Mouse (Mus musculus) kidney, embryonic 15.5 days (tissue): Measurements from ENCODE around the gene Chic1. TPM values are rescaled to one million over a fixed set of nuclear protein-coding genes. Genes with fewer than 3 reads are reported as not detected.

Experiments used
- ATAC-seq: fragments of 200-750 bp; cut with Nextera tagmentation; replicated peaks from 2 replicates; pipeline ENCODE4 v1.8.0; 2017; ENCODE audit warnings: moderate TSS enrichment; ENCODE audit not compliant: low FRiP score
- H3K27ac ChIP-seq: fragments of 300-500 bp; sonication (generic); 2 replicates; pipeline ENCODE4 v1.5.1; 2015; ENCODE audit warnings: mild to moderate bottlenecking, inconsistent platforms
- H3K27me3 ChIP-seq: fragments of 300-500 bp; sonication (generic); 2 replicates; pipeline ENCODE4 v1.6.1; 2015; ENCODE audit warnings: inconsistent platforms
- H3K36me3 ChIP-seq: fragments of 300-500 bp; sonication (generic); 2 replicates; pipeline ENCODE4 v1.6.1; 2015; ENCODE audit warnings: inconsistent platforms
- H3K4me1 ChIP-seq: fragments of 300-500 bp; sonication (generic); 2 replicates; pipeline ENCODE4 v1.6.1; 2015; ENCODE audit warnings: inconsistent platforms
- H3K4me2 ChIP-seq: fragments of 300-500 bp; sonication (generic); 2 replicates; pipeline ENCODE4 v1.6.1; 2015; ENCODE audit warnings: moderate library complexity, mild to moderate bottlenecking, inconsistent platforms
- H3K4me3 ChIP-seq: fragments of 300-500 bp; sonication (generic); replicated peaks from 2 replicates; pipeline ENCODE4 v1.5.1; 2015; ENCODE audit warnings: mild to moderate bottlenecking, inconsistent platforms
- H3K9ac ChIP-seq: fragments of 300-500 bp; sonication (generic); 2 replicates; pipeline ENCODE4 v1.6.1; 2015; ENCODE audit warnings: mild to moderate bottlenecking, inconsistent platforms
- H3K9me3 ChIP-seq: fragments of 300-500 bp; sonication (generic); replicated peaks from 2 replicates; pipeline ENCODE4 v1.6.1; 2016; ENCODE audit warnings: inconsistent platforms
- WGBS: fragments of 180-500 bp; shearing (Covaris S2); methylation state at CpG from one replicate; pipeline ENCODE4 v1.1.7; 2015; ENCODE audit warnings: mixed read lengths; 5-methylcytosine and 5-hydroxymethylcytosine counted together
- polyA plus RNA-seq: library from polyadenylated mRNA; unstranded; fragments of >200 nt; fragmentation: Nextera tagmentation; extraction: Ambion mirVana; gene quantifications from 2 replicates; pipeline ENCODE4 v1.2.1, GENCODE M21; 2015

Chic1 gene
- 3.2 and 3.8 TPM in 2 replicates for polyA plus RNA-seq

- Histone ChIP-seq H3K4me1 (no peaks in the 10 kb centered on the region), H3K9ac (peak within 1 kb of the TSS; percentile 45)
Observed at GRCm38 (mm10) chrX:103356287-103356686, at the start of gene Chic1. TSS of gene Chic1 (plus strand) at chrX:103356476.

GRCm38 (mm10) chrX:103308262-103308661 is 48.0 kb upstream of the Chic1 start:
- Histone ChIP-seq H3K4me1 (no peaks in the 10 kb centered on the region), H3K9ac (no peak overlapping the region), H3K36me3 (no peaks in the 10 kb centered on the region), H3K9me3 (no peaks in the 10 kb centered on the region), H3K27me3 (peaks cover 38% of the 10 kb centered on the region), H3K4me2 (no peak overlapping the region), H3K27ac (no peak overlapping the region), H3K4me3 (no peak overlapping the region)
- 93% methylated on average over 1 of the region's 1 CpGs for WGBS
- no peak for ATAC-seq

More at GRCm38 (mm10) chrX:103356287-103356686, at the start of gene Chic1:
- Histone ChIP-seq H3K36me3 (no peaks in the 10 kb centered on the region), H3K4me3 (peak within 1 kb of the TSS; percentile 60), H3K4me2 (peak within 1 kb of the TSS; percentile 62), H3K27me3 (peaks cover 47% of the 10 kb centered on the region), H3K27ac (no peak within 1 kb of the TSS), H3K9me3 (no peaks in the 10 kb centered on the region)
- WGBS: 14% methylated on average over 34 of the region's 34 CpGs
- peak; percentile 97 for ATAC-seq

GRCm38 (mm10) chrX:103311723-103312122 is 44.6 kb upstream of the Chic1 start:
- WGBS: 84% methylated on average over 3 of the region's 3 CpGs
- no peaks in the 10 kb centered on the region for H3K9me3 ChIP-seq
- peaks cover 27% of the 10 kb centered on the region for H3K27me3 ChIP-seq
- no peak overlapping the region for H3K9ac ChIP-seq
- no peak for ATAC-seq
- no peak overlapping the region for H3K4me2 ChIP-seq
- no peaks in the 10 kb centered on the region for H3K36me3 ChIP-seq
- H3K4me3 ChIP-seq: no peak overlapping the region
- no peak overlapping the region for H3K27ac ChIP-seq
- H3K4me1 ChIP-seq: no peaks in the 10 kb centered on the region

- Histone ChIP-seq H3K4me2 (no peak overlapping the region), H3K4me1 (no peaks in the 10 kb centered on the region), H3K27ac (no peak overlapping the region), H3K36me3 (no peaks in the 10 kb centered on the region), H3K4me3 (no peak overlapping the region), H3K9me3 (no peaks in the 10 kb centered on the region), H3K27me3 (peaks cover 39% of the 10 kb centered on the region), H3K9ac (no peak overlapping the region)
- 87% methylated on average over 6 of the region's 6 CpGs for WGBS
- no peak for ATAC-seq
Observed at GRCm38 (mm10) chrX:103314146-103314545, 42.1 kb upstream of the Chic1 start.

- Histone ChIP-seq H3K4me3 (peak within 1 kb of the TSS; percentile 21), H3K36me3 (no peaks in the 10 kb centered on the region), H3K4me1 (no peaks in the 10 kb centered on the region), H3K27ac (no peak within 1 kb of the TSS), H3K27me3 (peaks cover 86% of the 10 kb centered on the region), H3K9me3 (no peaks in the 10 kb centered on the region), H3K4me2 (peak within 1 kb of the TSS; percentile 46), H3K9ac (no peak within 1 kb of the TSS)
- ATAC-seq: no peak
- WGBS: 17% methylated on average over 13 of the region's 13 CpGs
Observed at GRCm38 (mm10) chrX:103321146-103321545, 35.1 kb upstream of the Chic1 start, which contains the start of gene Cdx4. TSS of gene Cdx4 (plus strand) at chrX:103321398.

- 34% methylated on average over 3 of the region's 3 CpGs for WGBS
- no peak for ATAC-seq
- Histone ChIP-seq H3K36me3 (no peaks in the 10 kb centered on the region), H3K4me3 (no peak overlapping the region), H3K4me2 (no peak overlapping the region), H3K27ac (no peak overlapping the region), H3K27me3 (peaks cover 78% of the 10 kb centered on the region), H3K4me1 (no peaks in the 10 kb centered on the region), H3K9ac (no peak overlapping the region), H3K9me3 (no peaks in the 10 kb centered on the region)
Observed at GRCm38 (mm10) chrX:103325900-103326299, 30.4 kb upstream of the Chic1 start.

- 73% methylated on average over 8 of the region's 8 CpGs for WGBS
- Histone ChIP-seq H3K4me2 (no peak overlapping the region), H3K9ac (no peak overlapping the region), H3K4me3 (no peak overlapping the region), H3K27ac (no peak overlapping the region), H3K9me3 (no peaks in the 10 kb centered on the region), H3K4me1 (no peaks in the 10 kb centered on the region), H3K36me3 (no peaks in the 10 kb centered on the region), H3K27me3 (peaks cover 61% of the 10 kb centered on the region)
- no peak for ATAC-seq
Observed at GRCm38 (mm10) chrX:103329386-103329785, 26.9 kb upstream of the Chic1 start.

GRCm38 (mm10) chrX:103331125-103331858 is 25.0 kb upstream of the Chic1 start:
- no peak overlapping the region for H3K27ac ChIP-seq
- WGBS: 62% methylated on average over 5 of the region's 5 CpGs
- no peak for ATAC-seq

GRCm38 (mm10) chrX:103341369-103342113 is 14.7 kb upstream of the Chic1 start:
- H3K27me3 ChIP-seq: peaks cover 19% of the 10 kb centered on the region
- no peaks in the 10 kb centered on the region for H3K9me3 ChIP-seq
- H3K4me2 ChIP-seq: no peak overlapping the region
- no peak for ATAC-seq
- no peak overlapping the region for H3K9ac ChIP-seq
- no peaks in the 10 kb centered on the region for H3K4me1 ChIP-seq
- no peaks in the 10 kb centered on the region for H3K36me3 ChIP-seq
- 59% methylated on average over 3 of the region's 3 CpGs for WGBS
- H3K27ac ChIP-seq: no peak overlapping the region
- H3K4me3 ChIP-seq: no peak overlapping the region

More at GRCm38 (mm10) chrX:103331125-103331858, 25.0 kb upstream of the Chic1 start:
- no peak overlapping the region for H3K4me3 ChIP-seq
- H3K4me2 ChIP-seq: no peak overlapping the region
- no peak overlapping the region for H3K9ac ChIP-seq
- no peaks in the 10 kb centered on the region for H3K9me3 ChIP-seq
- peaks cover 43% of the 10 kb centered on the region for H3K27me3 ChIP-seq
- no peaks in the 10 kb centered on the region for H3K4me1 ChIP-seq
- no peaks in the 10 kb centered on the region for H3K36me3 ChIP-seq

- no peak for ATAC-seq
- peaks cover 48% of the 10 kb centered on the region for H3K27me3 ChIP-seq
- 51% methylated on average over 5 of the region's 5 CpGs for WGBS
Observed at GRCm38 (mm10) chrX:103355784-103356183, 492 bp upstream of the Chic1 start.

GRCm38 (mm10) chrX:103356761-103357236 is 523 bp downstream of the Chic1 start:
- Histone ChIP-seq H3K27me3 (peaks cover 47% of the 10 kb centered on the region), H3K9me3 (no peaks in the 10 kb centered on the region), H3K4me1 (no peaks in the 10 kb centered on the region), H3K4me3 (peak overlapping the region; percentile 60), H3K27ac (no peak overlapping the region), H3K36me3 (no peaks in the 10 kb centered on the region), H3K9ac (peak overlapping the region; percentile 45), H3K4me2 (peak overlapping the region; percentile 62)
- ATAC-seq: peak; percentile 75
- WGBS: 14% methylated on average over 24 of the region's 24 CpGs

More at GRCm38 (mm10) chrX:103355784-103356183, 492 bp upstream of the Chic1 start:
- peak overlapping the region; percentile 60 for H3K4me3 ChIP-seq
- H3K9me3 ChIP-seq: no peaks in the 10 kb centered on the region
- H3K4me1 ChIP-seq: no peaks in the 10 kb centered on the region
- no peak overlapping the region for H3K9ac ChIP-seq
- H3K36me3 ChIP-seq: no peaks in the 10 kb centered on the region
- H3K27ac ChIP-seq: no peak overlapping the region
- H3K4me2 ChIP-seq: peak overlapping the region; percentile 62

- ATAC-seq: no peak
- WGBS: 62% methylated on average over 5 of the region's 5 CpGs
Observed at GRCm38 (mm10) chrX:103366201-103366600, 9.9 kb downstream of the Chic1 start.

More at GRCm38 (mm10) chrX:103366201-103366600, 9.9 kb downstream of the Chic1 start:
- H3K9me3 ChIP-seq: no peaks in the 10 kb centered on the region
- no peaks in the 10 kb centered on the region for H3K4me1 ChIP-seq
- peaks cover 19% of the 10 kb centered on the region for H3K27me3 ChIP-seq
- H3K36me3 ChIP-seq: no peaks in the 10 kb centered on the region
- no peak overlapping the region for H3K4me3 ChIP-seq
- H3K27ac ChIP-seq: no peak overlapping the region
- no peak overlapping the region for H3K9ac ChIP-seq
- no peak overlapping the region for H3K4me2 ChIP-seq
